Mouse (Mus musculus): Measurements from ENCODE around the gene Arpc5. TPM values are rescaled to one million over a fixed set of nuclear protein-coding genes. Genes with fewer than 3 reads are reported as not detected.

Gene Arpc5
- total and polyA plus RNA-seq, 2 experiments from 2014 or later = 168 to 410 TPM

DNA sequence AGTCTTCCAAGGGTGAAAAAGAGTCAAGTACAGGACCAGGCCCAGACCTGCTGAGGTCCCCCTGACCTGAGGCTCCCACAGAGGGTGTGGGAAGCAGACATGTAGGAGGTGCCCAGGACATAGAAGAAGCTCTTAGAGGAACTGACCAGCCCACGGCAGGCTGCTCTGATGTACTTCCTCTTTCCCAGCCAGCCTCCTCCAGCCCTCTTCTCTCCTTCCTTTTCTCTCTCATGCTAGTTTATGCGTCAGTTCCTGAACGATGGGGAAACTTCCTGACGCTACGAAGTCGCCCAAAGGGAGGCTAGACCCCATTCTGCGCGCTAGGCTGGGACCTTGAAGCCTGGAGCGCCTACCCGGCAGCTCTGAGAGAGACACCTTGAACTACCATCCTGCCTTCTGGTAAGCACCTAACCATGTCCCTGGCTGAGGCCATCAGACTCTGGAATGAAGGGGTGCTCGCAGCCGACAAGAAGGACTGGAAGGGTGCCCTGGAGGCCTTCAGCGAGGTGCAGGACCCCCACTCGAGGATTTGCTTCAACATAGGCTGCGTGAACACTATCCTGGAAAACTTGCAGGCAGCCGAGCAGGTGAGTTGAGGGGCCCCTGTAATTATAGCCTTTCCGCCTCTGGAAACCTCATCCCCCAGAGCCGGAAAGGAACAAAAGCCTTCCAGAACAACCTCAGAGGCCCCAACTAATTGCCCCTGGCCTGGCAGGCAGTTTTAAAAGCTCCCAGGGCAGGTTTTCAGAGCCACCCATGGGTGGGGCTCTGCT lies 41.5 kb downstream of the Arpc5 start:
- no peak overlapping the region for H3K9ac ChIP-seq (replicated peaks; ENCODE audit: low read length, poor library complexity, severe bottlenecking)
- H3K4me3 ChIP-seq (ENCODE audit: low read depth, low read length) = no peak overlapping the region
- TF ChIP-seq CTCF (IDR thresholded peaks at IDR 0.05) = no peak
- H3K36me3 ChIP-seq (ENCODE audit: insufficient read depth, low read length) = no peaks in the 10 kb centered on the region
- H3K27me3 ChIP-seq (ENCODE audit: insufficient read depth, low read length) = no peaks in the 10 kb centered on the region
- H3K9me3 ChIP-seq (ENCODE audit: low read length) = no peaks in the 10 kb centered on the region
- ATAC-seq (ENCODE audit: low FRiP score) (no peak), DNase-seq (ENCODE audit: low spot score) (no peak)
- H3K4me1 ChIP-seq (ENCODE audit: insufficient read depth, low read length) = no peaks in the 10 kb centered on the region
- H3K4me2 ChIP-seq (ENCODE audit: low read depth, low read length, poor library complexity, severe bottlenecking) = no peak overlapping the region
- 80% methylated on average over 18 of the region's 18 CpGs for WGBS
- no peak overlapping the region for H3K27ac ChIP-seq (ENCODE audit: low read depth, low read length)

- WGBS = 96% methylated on average over 2 of the region's 2 CpGs
- Histone ChIP-seq H3K4me3 (ENCODE audit: low read depth, low read length) (no peak overlapping the region), H3K4me1 (ENCODE audit: insufficient read depth, low read length) (no peaks in the 10 kb centered on the region), H3K9ac (replicated peaks; ENCODE audit: low read length, poor library complexity, severe bottlenecking) (no peak overlapping the region), H3K27me3 (ENCODE audit: insufficient read depth, low read length) (no peaks in the 10 kb centered on the region), H3K4me2 (ENCODE audit: low read depth, low read length, poor library complexity, severe bottlenecking) (no peak overlapping the region), H3K27ac (ENCODE audit: low read depth, low read length) (no peak overlapping the region), H3K9me3 (ENCODE audit: low read length) (no peaks in the 10 kb centered on the region), H3K36me3 (ENCODE audit: insufficient read depth, low read length) (no peaks in the 10 kb centered on the region)
- DNase-seq (ENCODE audit: low spot score) (no peak), ATAC-seq (ENCODE audit: low FRiP score) (no peak)
- TF ChIP-seq CTCF (IDR thresholded peaks at IDR 0.05) = no peak
These were observed 42.0 kb downstream of the Arpc5 start for GRCm38 (mm10) chr1:152808392-152808680.

DNA sequence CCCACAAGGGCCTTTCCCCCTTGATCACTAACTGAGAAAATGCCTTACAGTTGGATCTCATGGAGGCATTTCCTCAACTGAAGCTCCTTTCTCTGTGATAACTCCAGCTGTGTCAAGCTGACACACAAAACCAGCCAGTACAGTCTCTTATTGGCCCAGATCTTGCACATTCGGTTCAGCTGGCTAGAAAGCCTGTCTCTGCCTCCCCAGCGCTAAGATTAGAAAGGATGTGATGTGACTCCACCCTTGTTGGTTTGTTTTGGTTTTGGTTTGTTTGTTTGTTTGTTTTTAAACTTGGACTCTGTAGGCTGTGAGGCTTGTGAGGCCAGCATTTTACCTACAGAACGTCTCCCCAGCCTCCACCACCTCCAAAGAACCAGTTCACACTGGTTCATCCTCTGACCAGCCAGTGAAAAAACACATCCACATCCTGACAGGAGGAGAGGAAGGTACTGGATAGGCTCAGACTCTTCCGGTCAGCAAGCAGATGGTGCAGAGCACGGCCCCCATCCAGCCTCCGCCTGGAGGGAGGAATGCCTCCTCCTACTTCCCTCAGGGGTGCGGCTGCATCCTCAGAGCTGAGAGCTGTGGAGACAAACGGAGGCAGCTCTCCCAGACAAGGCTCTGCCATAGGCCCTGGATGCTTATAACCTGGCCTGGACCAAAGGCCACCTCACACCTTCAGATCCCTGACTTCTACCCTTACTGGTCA lies 43.4 kb downstream of the Arpc5 start:
- ATAC-seq (ENCODE audit: low FRiP score) (no peak), DNase-seq (ENCODE audit: low spot score) (no peak)
- H3K4me1 ChIP-seq (ENCODE audit: insufficient read depth, low read length) = no peaks in the 10 kb centered on the region
- H3K27ac ChIP-seq (ENCODE audit: low read depth, low read length) = no peak overlapping the region
- no peak overlapping the region for H3K9ac ChIP-seq (replicated peaks; ENCODE audit: low read length, poor library complexity, severe bottlenecking)
- 42% methylated on average over 8 of the region's 8 CpGs for WGBS
- no peaks in the 10 kb centered on the region for H3K36me3 ChIP-seq (ENCODE audit: insufficient read depth, low read length)
- no peak overlapping the region for H3K4me2 ChIP-seq (ENCODE audit: low read depth, low read length, poor library complexity, severe bottlenecking)
- H3K9me3 ChIP-seq (ENCODE audit: low read length) = no peaks in the 10 kb centered on the region
- TF ChIP-seq CTCF (IDR thresholded peaks at IDR 0.05) = no peak
- H3K4me3 ChIP-seq (ENCODE audit: low read depth, low read length) = no peak overlapping the region
- no peaks in the 10 kb centered on the region for H3K27me3 ChIP-seq (ENCODE audit: insufficient read depth, low read length)

GRCm38 (mm10) chr1:152810533-152811439 lies 44.4 kb downstream of the Arpc5 start:
- Histone ChIP-seq H3K27ac (ENCODE audit: low read depth, low read length) (no peak overlapping the region), H3K36me3 (ENCODE audit: insufficient read depth, low read length) (no peaks in the 10 kb centered on the region), H3K27me3 (ENCODE audit: insufficient read depth, low read length) (no peaks in the 10 kb centered on the region), H3K4me2 (ENCODE audit: low read depth, low read length, poor library complexity, severe bottlenecking) (no peak overlapping the region), H3K9ac (replicated peaks; ENCODE audit: low read length, poor library complexity, severe bottlenecking) (no peak overlapping the region), H3K9me3 (ENCODE audit: low read length) (no peaks in the 10 kb centered on the region), H3K4me1 (ENCODE audit: insufficient read depth, low read length) (no peaks in the 10 kb centered on the region), H3K4me3 (ENCODE audit: low read depth, low read length) (no peak overlapping the region)
- ATAC-seq (ENCODE audit: low FRiP score) (no peak), DNase-seq (ENCODE audit: low spot score) (no peak)
- no peak for TF ChIP-seq CTCF (IDR thresholded peaks at IDR 0.05)
- 60% methylated on average over 13 of the region's 13 CpGs for WGBS

- no peak overlapping the region for H3K9ac ChIP-seq (replicated peaks; ENCODE audit: low read length, poor library complexity, severe bottlenecking)
- ATAC-seq (ENCODE audit: low FRiP score) (peak; percentile 74), DNase-seq (ENCODE audit: low spot score) (peak; percentile 91)
- H3K4me2 ChIP-seq (ENCODE audit: low read depth, low read length, poor library complexity, severe bottlenecking) = no peak overlapping the region
- H3K36me3 ChIP-seq (ENCODE audit: insufficient read depth, low read length) = no peaks in the 10 kb centered on the region
- peak; percentile 51 for TF ChIP-seq CTCF (IDR thresholded peaks at IDR 0.05)
- no peaks in the 10 kb centered on the region for H3K4me1 ChIP-seq (ENCODE audit: insufficient read depth, low read length)
- no peak overlapping the region for H3K4me3 ChIP-seq (ENCODE audit: low read depth, low read length)
- 39% methylated on average over 7 of the region's 7 CpGs for WGBS
- no peak overlapping the region for H3K27ac ChIP-seq (ENCODE audit: low read depth, low read length)
- H3K9me3 ChIP-seq (ENCODE audit: low read length) = no peaks in the 10 kb centered on the region
- H3K27me3 ChIP-seq (ENCODE audit: insufficient read depth, low read length) = no peaks in the 10 kb centered on the region
These were observed 48.9 kb downstream of the Arpc5 start for GRCm38 (mm10) chr1:152815265-152815701.

All from midbrain, postnatal 0 days (tissue).